19 mouse cellular contexts compared by ENCODE assay signal in genomic region chr4:156341601-156342504, GRCm38 (mm10). TPM values are rescaled to one million over a fixed set of nuclear protein-coding genes. Genes with fewer than 3 reads are reported as not detected.
DNase-seq lines count a peak whose midpoint lies in the region; ATAC-seq and TF ChIP-seq lines count a peak whose summit lies in the region.
"Not testable (repeated sequence)": the region's sequence is repeated elsewhere in the genome, so short reads cannot be mapped to it uniquely, and the experiment has no call there.
"Had no signal": no experiment of that assay in that cellular context is flagged by ENCODE, and none has a peak within 500 bp of the region (broad histone marks: within the 10 kb centered on the region; RNA-seq: fewer than 3 reads in every experiment).

No protein-coding gene starts in this region.

- H3K4me3 ChIP-seq in embryonic facial prominence, embryonic 15.5 days (replicated peaks); heart, embryonic 12.5 days; hindbrain, postnatal 0 days (ENCODE audit: low read length); kidney, postnatal 0 days (replicated peaks; ENCODE audit: low read depth, low read length); liver, embryonic 15.5 days (replicated peaks): not testable (repeated sequence)

- not testable (repeated sequence) for H3K4me2 ChIP-seq in embryonic facial prominence, embryonic 15.5 days (replicated peaks); heart, embryonic 12.5 days; hindbrain, postnatal 0 days (ENCODE audit: low read depth, low read length); kidney, postnatal 0 days (ENCODE audit: low read length); liver, embryonic 15.5 days

- not testable (repeated sequence) for H3K27ac ChIP-seq in embryonic facial prominence, embryonic 15.5 days (replicated peaks); heart, embryonic 12.5 days (ENCODE audit: poor library complexity, severe bottlenecking); hindbrain, postnatal 0 days; kidney, postnatal 0 days; liver, embryonic 15.5 days (replicated peaks)

- not testable (repeated sequence) for H3K9ac ChIP-seq in embryonic facial prominence, embryonic 15.5 days; heart, embryonic 12.5 days; hindbrain, postnatal 0 days (replicated peaks; ENCODE audit: low read length); kidney, postnatal 0 days (ENCODE audit: low read depth, low read length); liver, embryonic 15.5 days

- H3K9me3 ChIP-seq in embryonic facial prominence, embryonic 15.5 days (replicated peaks); kidney, postnatal 0 days (replicated peaks; ENCODE audit: low read length); liver, embryonic 15.5 days (replicated peaks): not testable (repeated sequence)
- H3K9me3 ChIP-seq in heart, embryonic 12.5 days (replicated peaks): peaks cover 28% of the 10 kb centered on the region
- H3K9me3 ChIP-seq in hindbrain, postnatal 0 days (ENCODE audit: low read length): peaks cover 11% of the 10 kb centered on the region; the same call in 1 of the 2 replicates

- WGBS in embryonic facial prominence, embryonic 15.5 days: 75% methylated on average over 4 of the region's 4 CpGs
- 68% methylated on average over 4 of the region's 4 CpGs for whole genome bisulfite sequencing in heart, embryonic 12.5 days
- 80% methylated on average over 4 of the region's 4 CpGs for WGBS in hindbrain, postnatal 0 days
- WGBS in kidney, postnatal 0 days: 85% methylated on average over 4 of the region's 4 CpGs
- 52% methylated on average over 4 of the region's 4 CpGs for WGBS in liver, embryonic 15.5 days (ENCODE audit: insufficient replicate concordance)

- H3K4me1 ChIP-seq in embryonic facial prominence, embryonic 15.5 days; heart, embryonic 12.5 days (replicated peaks); hindbrain, postnatal 0 days (ENCODE audit: insufficient read depth, low read length); kidney, postnatal 0 days (replicated peaks; ENCODE audit: insufficient read depth, low read length); liver, embryonic 15.5 days (replicated peaks): not testable (repeated sequence)

- DNase-seq in hindbrain, postnatal 0 days (ENCODE audit: low spot score); kidney, postnatal 0 days (ENCODE audit: low spot score): not testable (repeated sequence)

- H3K36me3 ChIP-seq in embryonic facial prominence, embryonic 15.5 days; heart, embryonic 12.5 days; hindbrain, postnatal 0 days (ENCODE audit: insufficient read depth, low read length); kidney, postnatal 0 days (ENCODE audit: insufficient read depth, low read length); liver, embryonic 15.5 days (replicated peaks): not testable (repeated sequence)

- not testable (repeated sequence) for TF ChIP-seq CTCF in hindbrain, postnatal 0 days (IDR thresholded peaks at IDR 0.05; ENCODE audit: low read depth); kidney, postnatal 0 days (IDR thresholded peaks at IDR 0.05; ENCODE audit: low read depth)

- not testable (repeated sequence) for H3K27me3 ChIP-seq in embryonic facial prominence, embryonic 15.5 days; heart, embryonic 12.5 days (replicated peaks); hindbrain, postnatal 0 days (ENCODE audit: insufficient read depth, low read length); kidney, postnatal 0 days (ENCODE audit: insufficient read depth, low read length); liver, embryonic 15.5 days

- ATAC-seq in embryonic facial prominence, embryonic 15.5 days (ENCODE audit: insufficient number of reproducible peaks, low FRiP score, low TSS enrichment, low read depth): peak; percentile 51
- peak; percentile 60 for ATAC-seq in heart, embryonic 12.5 days (ENCODE audit: insufficient number of reproducible peaks, low FRiP score)
- 0 out of 2 replicates have a peak, but pooled peaks have one; percentile 24 for ATAC-seq in hindbrain, postnatal 0 days
- peak; percentile 47 for ATAC-seq in kidney, postnatal 0 days (replicated peaks; ENCODE audit: low FRiP score, low read depth)
- peak; percentile 29 for ATAC-seq in liver, embryonic 15.5 days (ENCODE audit: insufficient read depth)
- peak; percentile 53 for ATAC-seq in megakaryocyte-erythroid progenitor cell, adult 5-6 weeks (replicated peaks; ENCODE audit: low FRiP score, low TSS enrichment, poor library complexity, severe bottlenecking)
- ATAC-seq in neutrophil, adult 5-6 weeks (ENCODE audit: extremely low read depth, insufficient number of reproducible peaks, low FRiP score, poor library complexity, severe bottlenecking): peak; percentile 18; the same call in 1 of the 2 replicates

RNA-seq across cellular contexts. Expression of gene Vmn2r-ps159, which starts 10.9 kb away (rescaled TPM):
- 0.05 TPM in 1 of 2 replicates, not detected in the other for polyA plus RNA-seq in embryonic facial prominence, embryonic 15.5 days (2015; fragmentation: Nextera tagmentation; extraction: Ambion mirVana)
- polyA plus RNA-seq in heart, embryonic 12.5 days (2016; fragmentation: Nextera tagmentation; extraction: Ambion mirVana): not detected in 2 replicates
- not detected in 2 replicates for total RNA-seq in hindbrain, postnatal 0 days (2014; rRNA removed)
- polyA plus RNA-seq in hindbrain, postnatal 0 days (2015; fragmentation: Nextera tagmentation; extraction: Ambion mirVana): not detected in 2 replicates
- polyA plus RNA-seq in kidney, postnatal 0 days (2015; fragmentation: Nextera tagmentation; extraction: Ambion mirVana): not detected in 2 replicates
- not detected in 2 replicates for polyA plus RNA-seq in liver, embryonic 15.5 days (2015; fragmentation: Nextera tagmentation; extraction: Ambion mirVana)
- total RNA-seq in megakaryocyte-erythroid progenitor cell, adult 5-6 weeks (2014; fragmentation: Nextera tagmentation): not detected in 2 replicates
- total RNA-seq in megakaryocyte-erythroid progenitor cell, adult 5-6 weeks (2017): not detected in 2 replicates
- not detected in 2 replicates for total RNA-seq in neutrophil, adult 5-6 weeks (2017)
- total RNA-seq: adrenal gland, postnatal 10 days; gastrocnemius, postnatal 14 days; layer of hippocampus, adult 2 months; left cerebral cortex, adult 18-20 months; midbrain, postnatal 0 days had no signal
- polyA plus RNA-seq: cerebellum, adult 2 months; cortical plate, adult 2 months; erythroblast, embryonic 14.5 days; frontal cortex, adult 2 months; hindbrain, embryonic 10.5 days; limb, embryonic 10.5 days; midbrain, postnatal 0 days; neural tube, embryonic 15.5 days had no signal
